Mouse (Mus musculus) midbrain, embryonic 16.5 days (tissue): ENCODE data around the gene Rnf148. TPM values are rescaled to one million over a fixed set of nuclear protein-coding genes. Genes with fewer than 3 reads are reported as not detected.

Source experiments
- ATAC-seq: fragments of 200-750 bp; cut with Nextera tagmentation; 2 replicates; pipeline ENCODE4 v1.8.0; 2017; ENCODE audit warnings: moderate TSS enrichment
- H3K27ac ChIP-seq: fragments of 300-500 bp; sonication (generic); 2 replicates; pipeline ENCODE4 v1.5.1; 2014; ENCODE audit warnings: mild to moderate bottlenecking, low read length, mixed read lengths
- H3K27me3 ChIP-seq: fragments of 300-500 bp; sonication (generic); 2 replicates; pipeline ENCODE4 v1.6.1; 2014; ENCODE audit warnings: low read depth, low read length, mixed read lengths; ENCODE audit not compliant: control insufficient read depth, insufficient read depth
- H3K36me3 ChIP-seq: fragments of 300-500 bp; sonication (generic); 2 replicates; pipeline ENCODE4 v1.6.1; 2014; ENCODE audit warnings: mild to moderate bottlenecking, low read length, moderate library complexity, mixed read lengths; ENCODE audit not compliant: control insufficient read depth, insufficient read depth
- H3K4me1 ChIP-seq: fragments of 300-500 bp; sonication (generic); 2 replicates; pipeline ENCODE4 v1.6.1; 2014; ENCODE audit warnings: mild to moderate bottlenecking, low read length, mixed read lengths; ENCODE audit not compliant: control insufficient read depth, insufficient read depth
- H3K4me2 ChIP-seq: fragments of 300-500 bp; sonication (generic); 2 replicates; pipeline ENCODE4 v1.6.1; 2014; ENCODE audit warnings: mild to moderate bottlenecking, low read length, mixed read lengths
- H3K4me3 ChIP-seq: fragments of 300-500 bp; sonication (generic); 2 replicates; pipeline ENCODE4 v1.5.1; 2014; ENCODE audit warnings: low read depth, mild to moderate bottlenecking, low read length, moderate library complexity, mixed read lengths
- H3K9ac ChIP-seq: fragments of 300-500 bp; sonication (generic); 2 replicates; pipeline ENCODE4 v1.6.1; 2014; ENCODE audit warnings: low read depth, low read length, mixed read lengths
- H3K9me3 ChIP-seq: fragments of 300-500 bp; sonication (generic); replicated peaks from 2 replicates; pipeline ENCODE4 v1.6.1; 2014; ENCODE audit warnings: mild to moderate bottlenecking, low read length, mixed read lengths; ENCODE audit not compliant: control insufficient read depth, poor library complexity, severe bottlenecking
- WGBS: fragments of 180-500 bp; shearing (Covaris S2); extraction: QIAGEN DNeasy Blood & Tissue Kit; methylation state at CpG from one replicate; pipeline ENCODE4 v1.1.7; 2014; 5-methylcytosine and 5-hydroxymethylcytosine counted together
- polyA plus RNA-seq: library from polyadenylated mRNA; unstranded; fragments of >200 nt; fragmentation: Nextera tagmentation; extraction: Ambion mirVana; gene quantifications from 2 replicates; pipeline ENCODE4 v1.2.1, GENCODE M21; 2015

Gene Rnf148
- not detected in 2 replicates for polyA plus RNA-seq

DNA sequence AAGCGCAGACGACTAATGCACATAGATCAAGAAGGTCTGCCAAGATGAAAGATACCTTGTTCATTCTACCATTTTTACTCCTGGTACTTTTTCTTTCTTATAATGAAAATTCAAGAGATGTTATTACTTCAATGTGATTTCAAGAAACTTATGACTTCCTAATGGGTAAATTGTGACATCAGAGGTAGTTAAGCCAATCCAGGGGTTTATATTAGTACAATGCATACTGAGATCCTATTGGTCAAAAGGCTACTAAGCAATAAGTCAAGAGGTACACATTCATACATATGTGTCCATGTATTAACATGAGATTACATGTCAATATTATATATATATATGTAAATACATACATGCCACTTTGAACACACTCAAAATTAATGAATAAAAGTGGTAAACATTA, at the start of gene Rnf148:
Gene Rnf148, minus strand, starts transcription at position 101 of the 400 bp plus-strand sequence.
- H3K4me2 ChIP-seq: no peak within 1 kb of the TSS
- WGBS: 81% methylated on average over 2 of the region's 2 CpGs
- no peaks in the 10 kb centered on the region for H3K4me1 ChIP-seq
- no peaks in the 10 kb centered on the region for H3K27me3 ChIP-seq
- H3K36me3 ChIP-seq: no peaks in the 10 kb centered on the region
- no peak for ATAC-seq
- H3K27ac ChIP-seq: no peak within 1 kb of the TSS
- no peaks in the 10 kb centered on the region for H3K9me3 ChIP-seq
- no peak within 1 kb of the TSS for H3K9ac ChIP-seq
- no peak within 1 kb of the TSS for H3K4me3 ChIP-seq

DNA sequence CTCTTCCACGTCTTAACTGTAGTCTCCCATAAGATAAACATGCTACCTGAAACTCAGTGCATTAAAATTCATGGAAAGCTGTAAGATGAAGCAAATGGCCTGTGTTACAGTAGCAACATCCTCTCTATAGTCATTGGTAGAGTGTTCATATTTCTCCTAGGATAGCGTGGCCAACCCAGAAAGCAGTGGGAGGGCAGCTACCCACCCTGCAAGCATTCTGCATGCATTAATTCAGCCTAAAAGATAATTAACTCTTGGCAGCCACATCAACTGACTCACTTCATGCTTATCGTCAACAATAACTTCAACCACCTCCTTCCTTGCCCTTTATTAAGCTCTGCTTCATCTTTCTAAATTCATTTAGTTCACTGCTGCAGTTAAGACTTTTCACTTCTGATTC, 45.9 kb upstream of the Rnf148 start:
- 64% methylated on average over 3 of the region's 3 CpGs for WGBS
- Histone ChIP-seq H3K4me1 (no peaks in the 10 kb centered on the region), H3K9ac (no peak overlapping the region), H3K4me3 (no peak overlapping the region), H3K27ac (no peak overlapping the region), H3K36me3 (no peaks in the 10 kb centered on the region), H3K9me3 (no peaks in the 10 kb centered on the region), H3K27me3 (no peaks in the 10 kb centered on the region), H3K4me2 (no peak overlapping the region)
- ATAC-seq: no peak

DNA sequence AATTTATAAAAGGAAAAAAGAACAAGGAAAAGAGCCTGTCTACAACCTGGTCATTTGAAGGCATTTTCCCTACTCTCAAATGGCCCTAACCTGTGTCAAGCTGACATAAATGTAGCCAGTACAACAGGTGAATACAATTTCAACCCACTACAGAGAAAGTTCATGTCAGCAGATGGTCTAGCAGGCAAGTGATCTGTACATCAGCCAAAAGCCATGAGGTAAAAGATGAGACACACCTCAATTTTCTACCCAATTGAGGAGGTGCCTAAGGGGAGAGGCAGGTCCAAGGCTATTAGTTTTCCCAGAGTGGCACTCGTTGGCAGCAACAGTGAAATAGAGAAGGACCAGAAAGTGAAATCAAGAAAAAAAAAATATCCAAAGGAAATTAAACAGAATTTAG, 23.2 kb upstream of the Rnf148 start:
- H3K9ac ChIP-seq: no peak overlapping the region
- H3K9me3 ChIP-seq: no peaks in the 10 kb centered on the region
- no peak overlapping the region for H3K4me2 ChIP-seq
- no peaks in the 10 kb centered on the region for H3K27me3 ChIP-seq
- no peaks in the 10 kb centered on the region for H3K36me3 ChIP-seq
- H3K27ac ChIP-seq: no peak overlapping the region
- H3K4me3 ChIP-seq: no peak overlapping the region
- WGBS: 74% methylated on average over 1 of the region's 1 CpGs
- no peak for ATAC-seq
- H3K4me1 ChIP-seq: no peaks in the 10 kb centered on the region

DNA sequence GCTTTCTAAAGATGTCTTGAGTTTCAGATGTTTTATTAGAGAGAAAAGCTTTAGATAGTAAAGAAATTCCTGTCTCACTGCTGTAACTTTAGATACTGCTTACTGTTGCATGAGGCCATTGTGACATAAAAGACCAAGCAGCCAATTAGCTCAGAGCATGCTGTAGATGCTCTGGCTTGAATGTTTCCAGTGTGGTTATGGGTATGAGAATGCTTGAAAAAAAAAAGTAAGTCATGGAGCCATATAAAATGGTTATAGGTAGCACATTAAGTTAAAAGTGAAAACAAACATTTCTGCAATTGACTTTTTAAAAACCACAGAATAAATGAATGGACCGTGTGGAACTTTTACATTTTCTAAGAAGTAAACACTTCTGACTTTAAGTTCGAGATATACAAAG, 4.7 kb downstream of the Rnf148 start, which contains the start of gene Rnf133:
Gene Rnf133, minus strand, starts transcription at position 101 of the 400 bp plus-strand sequence.
- H3K4me1 ChIP-seq: no peaks in the 10 kb centered on the region
- H3K36me3 ChIP-seq: no peaks in the 10 kb centered on the region
- no peak within 1 kb of the TSS for H3K4me3 ChIP-seq
- no peaks in the 10 kb centered on the region for H3K27me3 ChIP-seq
- WGBS: 94% methylated on average over 2 of the region's 2 CpGs
- no peaks in the 10 kb centered on the region for H3K9me3 ChIP-seq
- no peak within 1 kb of the TSS for H3K9ac ChIP-seq
- no peak within 1 kb of the TSS for H3K4me2 ChIP-seq
- no peak within 1 kb of the TSS for H3K27ac ChIP-seq
- ATAC-seq: no peak

DNA sequence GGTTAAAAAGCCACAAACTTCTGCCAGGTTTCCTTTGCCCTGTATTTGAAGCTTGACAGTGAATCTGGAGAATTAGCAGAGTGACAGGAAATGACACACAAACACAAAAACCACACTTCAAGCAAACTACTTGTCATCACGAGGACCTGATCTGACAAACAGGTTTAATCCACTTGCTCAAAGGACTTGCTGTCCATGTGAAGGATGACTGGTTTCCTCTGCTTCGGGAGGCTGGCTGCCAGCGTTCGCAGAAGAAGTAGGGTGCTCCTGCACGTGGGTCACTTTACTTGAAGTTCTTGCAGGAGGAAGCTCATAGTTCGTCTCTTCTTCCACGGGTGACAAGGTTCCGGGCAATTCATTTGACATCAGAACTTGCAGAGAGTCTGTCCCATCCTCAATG, 6.2 kb downstream of the Rnf148 start:
- Histone ChIP-seq H3K36me3 (no peaks in the 10 kb centered on the region), H3K4me3 (no peak overlapping the region), H3K9ac (no peak overlapping the region), H3K27me3 (no peaks in the 10 kb centered on the region), H3K27ac (no peak overlapping the region), H3K4me1 (no peaks in the 10 kb centered on the region), H3K4me2 (no peak overlapping the region), H3K9me3 (no peaks in the 10 kb centered on the region)
- no peak for ATAC-seq
- WGBS: 78% methylated on average over 8 of the region's 8 CpGs

DNA sequence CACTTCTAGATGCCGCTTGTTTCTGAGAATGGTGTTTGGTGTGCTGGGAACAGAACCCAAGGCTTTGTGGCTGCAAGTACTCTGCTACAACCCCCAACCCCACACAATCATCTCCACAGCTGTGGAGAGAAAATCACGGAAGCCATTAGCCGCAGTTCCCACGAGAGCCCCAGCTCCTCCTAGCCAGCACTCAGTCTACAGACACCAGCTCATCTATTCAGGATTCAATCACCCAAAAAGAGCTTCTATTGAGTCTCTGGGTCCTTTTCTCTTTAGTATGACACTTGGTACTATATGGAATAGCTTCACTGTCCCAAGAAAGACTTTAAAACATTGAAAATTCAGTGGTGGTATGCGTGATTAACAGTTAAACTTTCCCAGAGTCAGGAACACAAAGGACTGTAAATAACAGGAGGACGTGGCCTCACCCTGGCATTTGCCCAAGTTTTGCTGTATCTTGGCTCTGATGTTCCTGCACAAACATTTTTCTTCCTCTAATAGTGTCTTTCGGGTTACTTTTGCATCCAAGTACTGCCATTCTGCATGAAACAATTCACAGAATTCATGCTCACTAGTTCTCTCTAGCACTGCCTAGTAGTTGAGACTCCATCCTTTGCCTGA, 7.2 kb downstream of the Rnf148 start:
- no peaks in the 10 kb centered on the region for H3K27me3 ChIP-seq
- no peak overlapping the region for H3K4me3 ChIP-seq
- no peaks in the 10 kb centered on the region for H3K9me3 ChIP-seq
- H3K4me1 ChIP-seq: no peaks in the 10 kb centered on the region
- no peak overlapping the region for H3K9ac ChIP-seq
- no peak overlapping the region for H3K27ac ChIP-seq
- no peaks in the 10 kb centered on the region for H3K36me3 ChIP-seq
- no peak overlapping the region for H3K4me2 ChIP-seq
- ATAC-seq: no peak
- WGBS: 73% methylated on average over 7 of the region's 7 CpGs

DNA sequence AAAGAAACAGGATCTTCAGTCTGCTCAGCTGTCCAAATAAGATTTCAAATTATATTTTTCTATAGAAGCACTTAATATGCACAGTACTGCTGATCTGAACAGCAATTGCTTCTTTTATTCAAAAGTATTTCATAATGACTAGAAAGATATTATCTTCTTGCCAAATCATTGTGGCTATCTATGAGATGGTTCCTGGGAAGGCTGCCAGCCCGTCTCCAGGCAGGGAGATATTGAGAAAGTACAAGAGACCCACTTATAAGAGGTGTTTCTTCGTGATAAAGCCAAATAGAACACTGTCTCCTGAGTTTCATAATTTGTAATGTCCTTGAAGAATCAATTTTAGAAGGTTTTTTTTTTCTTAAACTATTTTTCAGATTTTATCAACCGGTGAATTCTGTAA, 17.9 kb downstream of the Rnf148 start:
- no peak for ATAC-seq
- H3K4me2 ChIP-seq: no peak overlapping the region
- WGBS: 65% methylated on average over 3 of the region's 3 CpGs

DNA sequence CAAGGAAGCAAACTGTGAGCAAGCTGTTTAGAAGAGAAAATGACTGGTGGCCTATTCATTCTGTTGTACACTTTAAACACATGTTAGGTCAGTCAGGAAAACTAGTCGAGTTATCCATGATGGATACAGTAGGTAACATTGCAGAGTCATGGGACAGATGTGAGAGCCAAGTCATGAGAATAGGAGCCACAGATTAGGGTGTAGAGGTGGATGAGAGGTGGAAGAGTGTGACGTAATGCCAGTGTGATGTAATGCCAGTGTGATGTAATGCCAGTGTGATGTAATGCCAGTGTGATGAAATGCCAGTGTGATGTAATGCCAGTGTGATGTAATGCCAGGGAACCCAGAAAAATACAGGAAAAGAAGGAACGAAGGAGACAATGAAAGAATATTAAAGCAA, 19.7 kb downstream of the Rnf148 start:
- no peak overlapping the region for H3K9ac ChIP-seq
- no peak for ATAC-seq
- no peak overlapping the region for H3K4me3 ChIP-seq
- no peaks in the 10 kb centered on the region for H3K27me3 ChIP-seq
- 94% methylated on average over 3 of the region's 3 CpGs for WGBS
- no peaks in the 10 kb centered on the region for H3K9me3 ChIP-seq
- H3K4me2 ChIP-seq: no peak overlapping the region
- H3K4me1 ChIP-seq: no peaks in the 10 kb centered on the region
- H3K36me3 ChIP-seq: no peaks in the 10 kb centered on the region
- H3K27ac ChIP-seq: no peak overlapping the region

More for the DNA sequence above, 17.9 kb downstream of the Rnf148 start:
- H3K36me3 ChIP-seq: no peaks in the 10 kb centered on the region
- H3K4me1 ChIP-seq: no peaks in the 10 kb centered on the region
- no peaks in the 10 kb centered on the region for H3K27me3 ChIP-seq
- no peaks in the 10 kb centered on the region for H3K9me3 ChIP-seq
- H3K27ac ChIP-seq: no peak overlapping the region
- H3K9ac ChIP-seq: no peak overlapping the region
- H3K4me3 ChIP-seq: no peak overlapping the region

DNA sequence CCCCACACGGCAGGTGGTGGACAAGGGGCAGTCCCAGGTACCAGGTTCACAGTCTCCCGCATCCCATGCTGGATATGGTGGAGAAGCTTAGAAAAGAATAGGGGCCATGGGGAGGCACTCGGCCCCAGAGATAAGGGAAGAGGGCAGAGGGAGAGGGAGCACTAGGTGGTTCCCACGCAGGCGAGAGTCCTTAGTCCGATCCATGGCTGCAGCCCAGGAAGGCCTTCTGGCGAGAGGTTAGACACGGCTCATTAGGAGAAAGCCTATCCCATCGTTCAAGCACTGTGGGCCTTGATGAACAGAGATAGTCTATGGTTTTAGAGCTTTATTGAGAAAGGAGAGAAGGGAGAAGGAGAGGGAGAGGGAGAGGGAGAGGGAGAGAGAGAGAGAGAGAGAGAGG, 20.9 kb downstream of the Rnf148 start:
- no peaks in the 10 kb centered on the region for H3K4me1 ChIP-seq
- no peak overlapping the region for H3K4me3 ChIP-seq
- H3K9me3 ChIP-seq: no peaks in the 10 kb centered on the region
- no peaks in the 10 kb centered on the region for H3K27me3 ChIP-seq
- no peak overlapping the region for H3K27ac ChIP-seq
- no peak overlapping the region for H3K4me2 ChIP-seq
- ATAC-seq: no peak
- no peaks in the 10 kb centered on the region for H3K36me3 ChIP-seq
- H3K9ac ChIP-seq: no peak overlapping the region
- 84% methylated on average over 9 of the region's 9 CpGs for WGBS
